Mouse (Mus musculus) Muller cell, postnatal 12 days (primary cell): ENCODE results near the gene Rho.
A peak's percentile ranks its signal among the peaks of the same experiment; 100 is the strongest.

Experiments used
- DNase-seq: peaks from one replicate; pipeline ENCODE4 v3.0.0-alpha.2; 2015; ENCODE audit errors: inconsistent ontology term

Gene Rho

DNA sequence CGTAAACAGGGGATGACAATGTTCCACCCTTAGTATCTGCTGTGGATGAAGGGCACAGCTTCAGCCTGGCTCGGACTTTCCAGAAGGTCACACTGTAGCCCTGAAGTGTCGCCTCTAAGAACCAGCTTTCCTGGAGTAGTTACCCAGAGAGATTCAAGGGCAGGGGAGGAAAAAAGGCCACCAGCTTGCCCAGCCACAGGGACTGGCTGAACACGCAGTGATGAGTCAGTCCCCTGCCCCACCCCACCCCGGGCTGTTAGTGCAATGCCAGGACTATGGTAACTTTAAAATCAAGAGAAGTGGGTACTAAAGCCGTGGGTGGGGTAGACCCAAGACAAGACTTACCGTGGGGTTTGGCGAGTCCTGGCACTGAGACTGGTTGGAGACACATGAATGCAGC lies 44.1 kb downstream of the Rho start:
- peak; percentile 40 for DNase-seq

DNA sequence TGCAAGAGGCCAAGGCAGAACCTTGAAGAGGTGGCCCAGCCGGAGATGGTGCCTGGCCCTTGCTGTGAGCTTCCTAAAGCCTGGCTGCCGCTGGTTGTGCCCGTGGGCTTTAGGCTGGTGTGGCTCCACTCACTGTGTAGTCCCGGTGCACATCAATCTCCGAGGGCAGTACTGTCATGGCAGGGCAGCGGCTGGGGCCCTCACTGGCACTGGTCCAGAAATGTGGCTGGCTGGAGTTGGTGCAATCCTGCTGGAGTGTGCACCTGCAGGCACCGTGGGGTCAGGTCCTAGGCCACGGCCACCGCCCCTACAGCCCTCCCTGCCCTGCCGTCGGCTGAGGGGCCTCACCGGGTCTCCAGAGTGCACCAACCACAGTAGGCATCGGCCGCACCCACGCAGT lies 46.3 kb downstream of the Rho start:
- DNase-seq: no peak

DNA sequence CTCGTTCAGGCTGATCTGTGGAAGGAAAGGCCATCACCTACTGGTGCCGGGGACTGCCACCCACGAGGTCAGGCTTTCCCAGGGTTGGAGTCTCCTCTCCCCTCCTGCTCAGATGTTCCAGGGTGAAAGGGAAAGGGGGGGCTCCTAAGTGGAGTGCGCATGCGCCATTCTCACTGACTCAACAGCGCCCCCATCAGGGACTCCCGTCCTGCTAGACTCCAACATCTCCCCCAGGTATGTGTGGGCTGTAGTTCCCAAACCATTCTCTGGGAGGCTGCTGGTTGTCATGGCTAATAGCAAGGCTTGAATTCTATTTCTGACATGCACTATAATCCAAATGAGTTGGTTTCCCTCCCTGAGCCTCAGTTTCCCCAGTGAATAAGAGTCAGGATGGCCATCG lies 47.0 kb downstream of the Rho start:
- no peak for DNase-seq

DNA sequence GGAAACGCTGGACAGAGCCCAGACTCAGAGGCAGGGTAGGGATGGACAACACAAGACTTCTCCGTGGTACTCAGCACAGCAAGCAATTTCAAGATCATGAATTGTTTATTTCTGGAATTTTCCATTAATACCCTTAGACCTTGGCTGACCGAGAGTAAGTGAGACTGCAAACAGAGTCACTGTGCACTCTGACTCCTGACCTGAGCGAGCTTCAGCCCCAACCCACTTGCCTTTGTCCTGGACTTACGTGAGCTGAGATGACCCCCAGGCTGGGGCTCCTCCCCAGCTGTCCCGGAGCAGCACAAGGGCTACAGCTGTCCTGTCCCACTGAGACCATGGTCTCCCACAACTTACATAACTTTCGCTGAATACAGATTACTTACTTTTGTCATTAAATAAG lies 51.3 kb downstream of the Rho start:
- no peak for DNase-seq

DNA sequence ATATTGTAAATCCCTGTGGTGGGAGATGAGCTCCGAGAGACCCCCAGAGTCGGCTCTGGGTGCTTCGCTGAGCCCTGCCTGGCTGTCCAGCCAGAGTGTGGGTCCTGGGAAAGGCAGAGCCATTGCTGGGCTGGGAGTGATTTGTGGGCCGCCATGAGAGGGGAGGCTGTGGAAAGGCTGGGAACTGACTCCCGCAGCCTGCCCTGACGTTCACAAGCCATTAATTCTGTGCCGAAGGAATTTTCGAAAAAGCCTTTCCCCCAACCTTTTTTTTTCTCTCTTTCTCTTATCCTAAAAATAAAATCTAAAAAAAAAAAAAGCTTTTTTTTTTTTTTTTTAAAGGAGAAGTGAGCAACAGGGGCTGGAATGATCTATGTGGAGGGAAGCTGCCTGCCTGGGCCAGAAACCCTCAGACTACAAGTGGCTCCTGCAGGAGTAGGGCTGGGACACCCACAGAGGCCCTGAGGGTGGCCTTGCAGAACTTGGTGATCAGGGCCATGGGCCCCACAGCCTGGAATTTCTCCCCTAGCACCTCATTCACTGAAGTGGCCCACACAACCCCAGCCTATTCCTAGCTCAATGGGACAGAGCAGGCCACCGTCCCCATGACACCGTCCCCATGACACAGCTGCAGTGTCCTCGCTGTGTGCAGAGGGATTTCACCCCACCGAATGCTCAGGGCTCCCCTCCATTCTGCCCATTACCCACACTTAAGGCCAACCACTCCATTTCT lies 51.9 kb downstream of the Rho start:
- no peak for DNase-seq

DNA sequence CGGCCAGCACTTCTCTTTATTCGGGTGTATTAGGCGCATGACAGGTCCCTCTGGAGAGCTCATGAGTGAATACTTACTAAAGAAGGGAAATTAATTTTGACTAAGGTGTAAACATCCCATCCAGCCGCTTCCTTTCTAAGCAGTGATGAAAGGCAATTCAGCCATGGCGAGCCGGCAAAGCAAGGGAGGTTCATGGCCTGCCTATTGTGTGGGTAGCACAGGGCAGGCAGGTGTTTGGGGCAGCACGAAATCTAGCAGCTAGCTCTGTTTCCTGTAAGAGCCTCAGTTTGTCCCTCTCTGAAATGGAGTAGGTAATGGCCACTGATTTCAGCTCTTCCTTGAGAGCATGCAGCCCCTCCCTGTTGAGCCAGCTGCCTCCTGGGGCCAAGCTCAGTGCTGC lies 53.0 kb downstream of the Rho start:
- no peak for DNase-seq

DNA sequence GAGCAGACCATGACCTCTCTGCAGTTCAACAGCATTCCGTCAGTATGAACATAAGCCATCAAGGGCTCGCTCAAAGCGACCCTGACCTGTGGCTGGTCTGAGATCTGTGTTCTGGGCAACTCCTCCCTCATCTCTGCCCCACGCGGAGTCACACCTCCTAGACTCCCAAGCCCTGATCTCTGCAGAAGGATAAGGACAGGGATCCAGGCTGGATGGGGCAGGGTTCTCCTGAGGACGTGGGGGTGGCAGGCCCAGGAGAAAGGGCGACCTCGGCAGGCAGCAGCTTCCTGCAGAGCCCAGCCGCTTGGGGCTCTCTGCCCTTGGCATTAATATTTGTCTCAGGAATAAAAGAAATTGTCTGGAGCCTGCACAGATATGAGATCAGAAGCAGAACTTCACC lies 54.1 kb downstream of the Rho start:
- DNase-seq: no peak

DNA sequence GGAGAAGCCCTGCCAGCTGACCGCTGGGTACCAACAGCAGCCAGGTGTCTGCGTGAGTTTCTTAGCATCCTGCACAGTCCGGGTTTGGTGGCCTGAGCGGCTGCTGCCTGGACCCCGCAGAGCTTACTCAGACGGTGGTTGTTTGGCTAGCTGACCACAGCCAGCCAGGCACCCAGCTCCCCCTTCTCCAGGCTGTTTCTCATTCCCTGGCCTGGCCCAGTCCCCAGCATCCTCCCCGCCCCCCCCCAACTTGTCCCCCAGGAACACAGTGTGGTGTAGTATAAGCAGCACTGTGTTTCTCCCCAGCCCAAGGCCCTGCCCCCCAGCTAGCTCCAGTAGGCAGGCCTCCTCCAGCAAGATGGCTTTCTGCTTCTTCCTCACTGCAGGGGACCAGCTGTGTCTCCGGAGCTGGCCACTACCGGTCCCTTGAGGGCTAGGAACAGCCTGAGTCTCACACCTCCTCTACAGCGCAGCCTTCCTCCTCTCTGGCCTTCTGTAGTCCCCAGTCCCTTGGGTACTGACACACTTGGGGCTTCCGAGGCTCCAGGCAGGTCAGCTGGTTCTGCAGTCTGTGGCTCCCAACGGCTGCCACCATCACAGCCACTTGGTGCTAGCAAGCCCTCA lies 55.0 kb downstream of the Rho start:
- no peak for DNase-seq

DNA sequence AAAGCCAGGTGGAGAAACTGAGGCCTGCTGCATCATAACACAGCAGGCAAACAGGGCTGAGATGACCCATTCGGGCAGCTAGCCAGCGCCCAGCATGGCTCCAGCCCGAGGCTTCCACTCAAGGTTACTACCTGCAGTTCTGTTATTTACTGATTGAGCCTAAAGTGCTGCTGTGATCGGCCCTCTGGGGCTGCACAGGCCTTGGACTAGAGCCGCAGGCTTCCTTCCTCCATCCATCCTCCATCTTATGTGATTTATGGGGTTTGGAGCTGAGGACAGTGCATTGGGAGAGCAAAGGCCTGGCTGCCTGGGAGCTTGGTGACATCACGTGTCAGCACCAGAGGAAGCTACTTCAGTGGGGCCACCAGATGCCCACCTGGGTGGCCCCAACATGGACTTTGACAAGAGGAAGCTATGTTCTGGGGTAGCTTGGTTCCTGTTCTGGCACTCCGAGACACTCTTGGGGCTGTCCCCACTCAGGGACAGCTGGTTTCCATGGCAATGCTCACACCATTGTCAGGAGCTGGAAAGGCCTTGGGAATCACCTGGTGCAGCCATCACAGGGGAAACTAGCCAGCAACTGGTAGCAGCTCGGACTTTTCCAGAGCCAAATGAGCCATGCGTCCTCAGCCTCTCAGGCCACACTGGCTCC lies 55.7 kb downstream of the Rho start:
- no peak for DNase-seq

DNA sequence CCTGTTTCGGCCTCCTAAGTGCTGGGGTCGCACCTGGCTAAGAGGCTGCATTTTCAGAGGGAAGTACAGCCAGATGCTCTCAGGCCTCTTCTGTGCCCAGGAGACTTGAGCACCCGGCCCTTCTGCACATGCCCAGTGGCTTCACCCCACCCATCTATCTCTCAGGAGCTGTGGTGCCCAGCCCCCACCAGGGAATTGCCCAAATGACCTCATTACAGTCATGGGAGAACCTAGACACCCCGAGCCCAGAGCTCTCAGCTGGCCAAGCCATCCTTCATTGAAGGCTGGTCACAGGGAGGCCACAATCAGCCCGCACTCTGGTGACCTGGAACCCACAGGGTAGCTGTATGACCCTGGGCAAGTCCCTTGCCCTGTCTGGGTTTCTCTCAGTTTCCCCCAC lies 57.5 kb downstream of the Rho start:
- peak; percentile 65 for DNase-seq

DNA sequence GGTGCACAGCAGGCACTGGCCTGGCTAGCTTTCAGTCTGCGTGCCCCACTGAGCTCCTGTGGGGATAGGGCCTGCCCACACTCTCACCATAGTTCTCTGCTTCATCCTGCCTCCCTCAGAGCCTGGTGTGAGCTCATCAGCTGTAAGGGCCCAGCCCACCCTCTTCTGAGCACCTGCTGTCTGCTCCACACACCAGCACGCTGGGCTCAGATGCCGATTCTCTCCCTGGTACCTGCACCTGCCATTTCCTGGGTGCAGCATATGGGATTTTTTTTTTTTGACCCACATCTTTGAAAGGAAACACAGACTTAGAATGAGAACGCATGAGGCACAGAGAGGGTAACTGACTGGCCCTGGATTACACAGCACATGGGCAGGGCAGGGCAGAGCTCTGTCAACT lies 58.1 kb downstream of the Rho start:
- DNase-seq: no peak
